Comparison of ENCODE assay signal across 10 mouse cellular contexts in the genomic region with DNA sequence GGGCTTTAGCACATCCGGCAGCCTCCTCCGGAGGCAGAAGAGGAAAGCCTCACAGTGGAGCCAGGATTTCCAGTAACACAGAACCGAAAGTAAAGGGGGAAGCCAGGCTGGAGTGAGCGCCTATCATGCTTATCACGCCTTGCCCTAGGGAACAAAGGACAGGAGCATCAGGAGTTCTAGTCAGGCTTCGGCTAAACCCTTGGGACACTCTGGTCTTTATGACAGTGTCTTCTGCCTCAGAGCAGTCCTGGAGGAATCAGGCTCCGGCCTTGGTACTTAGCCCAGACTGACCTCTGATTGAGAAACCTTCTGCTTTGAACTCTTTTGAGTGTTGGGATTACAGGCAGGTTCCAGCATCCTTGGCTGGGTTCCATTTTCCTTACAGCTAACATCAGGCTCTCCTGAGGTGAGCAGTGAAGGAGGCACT. TPM values are rescaled to one million over a fixed set of nuclear protein-coding genes. Genes with fewer than 3 reads are reported as not detected.
DNase-seq lines count a peak whose midpoint lies in the region; ATAC-seq lines count a peak whose summit lies in the region.
"Had no signal": no experiment of that assay in that cellular context is flagged by ENCODE, and none has a peak within 500 bp of the region (broad histone marks: within the 10 kb centered on the region; RNA-seq: fewer than 3 reads in every experiment).

No protein-coding gene starts in this region.

- H3K27me3 ChIP-seq in limb, embryonic 12.5 days: no peaks in the 10 kb centered on the region

- no peaks in the 10 kb centered on the region for H3K36me3 ChIP-seq in limb, embryonic 12.5 days

- peaks cover 18% of the 10 kb centered on the region for H3K4me1 ChIP-seq in limb, embryonic 12.5 days (replicated peaks)

- no peak for ATAC-seq in limb, embryonic 12.5 days (ENCODE audit: insufficient number of reproducible peaks, insufficient read depth, low FRiP score, low TSS enrichment, low read depth)
- peak; percentile 33; the same call in 1 of the 2 replicates for ATAC-seq in monocyte, adult 5-6 weeks (replicated peaks; ENCODE audit: insufficient number of reproducible peaks, low FRiP score, low TSS enrichment, poor library complexity, severe bottlenecking)

- DNase-seq in adrenal gland, adult 2 months: peak; percentile 55
- no peak for DNase-seq in adrenal gland, postnatal 36 days
- DNase-seq in kidney, postnatal 25 days: peak; percentile 48 to 66
- no peak for DNase-seq in kidney, postnatal 14 days
- DNase-seq in layer of hippocampus, adult 11-12 months (ENCODE audit: low spot score): no peak
- DNase-seq in thymus, postnatal 14 days: no peak
- DNase-seq: cerebellum, adult 9-11 months; midbrain, embryonic 14.5 days had no signal

- H3K4me3 ChIP-seq in limb, embryonic 12.5 days (replicated peaks): no peak overlapping the region

- no peak overlapping the region for H3K4me2 ChIP-seq in limb, embryonic 12.5 days

- H3K9ac ChIP-seq in limb, embryonic 12.5 days (replicated peaks): no peak overlapping the region

- 0 out of 2 replicates have a peak overlapping the region, but pooled peaks have one; percentile 35 for H3K27ac ChIP-seq in limb, embryonic 12.5 days

- WGBS in limb, embryonic 12.5 days: 55% methylated on average over 7 of the region's 7 CpGs

- no peaks in the 10 kb centered on the region for H3K9me3 ChIP-seq in limb, embryonic 12.5 days

RNA-seq across cellular contexts. Expression of a gene that starts 48.4 kb away (rescaled TPM):
- 100 to 1,000 TPM; 120 to 124 TPM for total RNA-seq in adrenal gland, adult 2 months (2021)
- 150 and 153 TPM in 2 replicates for polyA plus RNA-seq in adrenal gland, adult 2 months (2012; rRNA removed)
- 100 to 1,000 TPM; 162 to 206 TPM for total RNA-seq in adrenal gland, postnatal 36 days (2021)
- 21.4 and 24.2 TPM in 2 replicates for polyA plus RNA-seq in limb, embryonic 12.5 days (2016; fragmentation: Nextera tagmentation; extraction: Ambion mirVana)
- 698 to 1,062 TPM (median 980 TPM) in 3 replicates for total RNA-seq in monocyte, adult 5-6 weeks (2017)

Comparison
In these comparisons a context has a peak if more than half of its experiments do, and no peak if none do; other contexts are left out.
1. DNase-seq: peak in adrenal gland, adult 2 months (single experiment) and kidney, postnatal 25 days (2 of 2); none in adrenal gland, postnatal 36 days (0 of 2), kidney, postnatal 14 days (single experiment), layer of hippocampus, adult 11-12 months (single experiment) and thymus, postnatal 14 days (single experiment).